Mouse (Mus musculus) myocyte (in vitro differentiated cells): ENCODE measurements around the gene Maco1. TPM values are rescaled to one million over a fixed set of nuclear protein-coding genes. Genes with fewer than 3 reads are reported as not detected.
"Not testable (repeated sequence)": the region's sequence is repeated elsewhere in the genome, so short reads cannot be mapped to it uniquely, and the experiment has no call there.

Experiments used
- H3K27me3 ChIP-seq: one replicate; pipeline ENCODE4 v1.6.1; 2011; ENCODE audit not compliant: control insufficient read depth, insufficient read depth, insufficient read length
- H3K36me3 ChIP-seq: one replicate; pipeline ENCODE4 v1.6.1; 2011; ENCODE audit not compliant: control insufficient read depth, insufficient read depth
- H3K4me2 ChIP-seq: one replicate; pipeline ENCODE4 v1.6.1; 2011; ENCODE audit warnings: low read depth, control low read depth
- H3K4me3 ChIP-seq: one replicate; pipeline ENCODE4 v1.5.1; 2011; ENCODE audit warnings: mild to moderate bottlenecking, control low read depth, moderate library complexity
- H3K79me2 ChIP-seq: one replicate; pipeline ENCODE4 v1.6.1; 2011; ENCODE audit not compliant: control insufficient read depth, insufficient read depth
- H3ac ChIP-seq: one replicate; pipeline ENCODE4 v1.6.1; 2011; ENCODE audit not compliant: control insufficient read depth, insufficient read length
- CEBPB ChIP-seq: IDR thresholded peaks from 2 replicates; pipeline ENCODE4 v1.6.1; 2011; ENCODE audit warnings: mild to moderate bottlenecking, moderate library complexity; ENCODE audit not compliant: poor library complexity, insufficient read depth, severe bottlenecking
- E2F4 ChIP-seq: IDR thresholded peaks from one replicate; pipeline ENCODE4 v1.6.1; 2011; ENCODE audit warnings: mild to moderate bottlenecking, control low read depth, moderate library complexity; ENCODE audit not compliant: insufficient read depth
- MAX ChIP-seq: IDR thresholded peaks from one replicate; pipeline ENCODE4 v1.6.1; 2011; ENCODE audit warnings: low read depth, mild to moderate bottlenecking, control low read depth
- MYOD1 ChIP-seq, 3 experiments: IDR thresholded peaks; one replicate each; pipeline ENCODE4 v1.6.1; 2011; ENCODE audit warnings: control low read depth in 2 of 3, low read depth in 2 of 3, mild to moderate bottlenecking in 2 of 3, moderate library complexity in 1 of 3; ENCODE audit not compliant: insufficient read length in 2 of 3, control insufficient read depth in 1 of 3
- MYOG ChIP-seq, 3 experiments: IDR thresholded peaks; one replicate each; pipeline ENCODE4 v1.6.1; 2011; ENCODE audit warnings: control low read depth in 2 of 3, low read depth in 2 of 3, mild to moderate bottlenecking in 2 of 3; ENCODE audit not compliant: insufficient read length in 2 of 3, control insufficient read depth in 1 of 3, insufficient read depth in 1 of 3
- POLR2A ChIP-seq: IDR thresholded peaks from one replicate; pipeline ENCODE4 v1.6.1; 2011; ENCODE audit warnings: low read depth, mild to moderate bottlenecking, control low read depth, moderate library complexity; ENCODE audit not compliant: insufficient read length
- POLR2AphosphoS2 ChIP-seq: IDR thresholded peaks from one replicate; pipeline ENCODE4 v1.6.1; 2011; ENCODE audit warnings: low read depth, control low read depth; ENCODE audit not compliant: insufficient read length
- REST ChIP-seq: IDR thresholded peaks from one replicate; pipeline ENCODE4 v1.6.1; 2011; ENCODE audit warnings: mild to moderate bottlenecking, control low read depth, moderate library complexity; ENCODE audit not compliant: insufficient read depth, insufficient read length
- SRF ChIP-seq: IDR thresholded peaks from one replicate; pipeline ENCODE4 v1.6.1; 2011; ENCODE audit warnings: low read depth; ENCODE audit not compliant: control insufficient read depth, insufficient read length
- TCF12 ChIP-seq: IDR thresholded peaks from one replicate; pipeline ENCODE4 v1.6.1; 2011; ENCODE audit warnings: mild to moderate bottlenecking, control low read depth; ENCODE audit not compliant: poor library complexity, insufficient read depth, severe bottlenecking
- TCF3 ChIP-seq: IDR thresholded peaks from one replicate; pipeline ENCODE4 v1.6.1; 2011; ENCODE audit warnings: low read depth, control low read depth; ENCODE audit not compliant: insufficient read length
- USF1 ChIP-seq: IDR thresholded peaks from one replicate; pipeline ENCODE4 v1.6.1; 2011; ENCODE audit warnings: low read depth, mild to moderate bottlenecking, control low read depth, moderate library complexity
- polyA plus RNA-seq: library from polyadenylated mRNA; unstranded; fragments of >200 nt; fragmentation: generic; extraction: Trizol; gene quantifications from one replicate; pipeline ENCODE4 v1.2.1, GENCODE M21; 2012; ENCODE audit warnings: missing spikeins

The Maco1 gene
- polyA plus RNA-seq, 1 experiment, result 19.6 TPM

DNA sequence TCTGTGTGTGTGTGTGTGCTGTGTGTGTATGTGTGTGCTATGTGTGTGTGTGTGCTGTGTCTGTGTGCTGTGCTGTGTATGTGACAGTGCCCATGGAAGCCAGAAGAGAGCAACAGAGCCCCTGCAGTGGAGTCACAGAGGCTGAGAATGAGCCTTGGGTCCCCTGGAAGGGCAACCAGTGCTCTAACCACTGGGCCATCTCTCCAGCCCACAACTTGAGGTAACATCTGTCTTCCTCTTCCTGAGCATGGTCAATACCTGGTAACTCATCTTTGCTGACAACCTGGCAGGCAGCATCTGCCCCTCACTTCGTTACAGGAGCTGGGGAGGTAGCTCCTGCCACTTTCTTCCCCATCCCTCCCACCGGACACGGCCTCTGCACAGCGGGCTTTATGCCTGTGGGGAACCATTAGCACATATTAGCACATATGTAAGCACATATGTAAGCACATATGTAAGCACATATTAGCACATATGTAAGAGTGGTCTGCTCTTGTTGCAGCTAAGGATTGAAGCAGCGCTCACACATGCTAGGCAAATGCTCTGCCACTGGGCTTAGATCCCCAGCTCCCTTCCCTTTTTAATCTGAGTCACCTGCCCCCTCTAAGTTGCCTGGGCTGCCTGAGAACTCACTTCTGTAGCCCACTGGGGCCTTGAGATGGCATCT lies 57.2 kb downstream of the Maco1 start:
- Histone ChIP-seq H3K79me2 (no peaks in the 10 kb centered on the region), H3K27me3 (no peaks in the 10 kb centered on the region), H3ac (no peak overlapping the region), H3K4me2 (no peak overlapping the region), H3K36me3 (no peaks in the 10 kb centered on the region), H3K4me3 (no peak overlapping the region)
- no peak for TF ChIP-seq POLR2AphosphoS2

DNA sequence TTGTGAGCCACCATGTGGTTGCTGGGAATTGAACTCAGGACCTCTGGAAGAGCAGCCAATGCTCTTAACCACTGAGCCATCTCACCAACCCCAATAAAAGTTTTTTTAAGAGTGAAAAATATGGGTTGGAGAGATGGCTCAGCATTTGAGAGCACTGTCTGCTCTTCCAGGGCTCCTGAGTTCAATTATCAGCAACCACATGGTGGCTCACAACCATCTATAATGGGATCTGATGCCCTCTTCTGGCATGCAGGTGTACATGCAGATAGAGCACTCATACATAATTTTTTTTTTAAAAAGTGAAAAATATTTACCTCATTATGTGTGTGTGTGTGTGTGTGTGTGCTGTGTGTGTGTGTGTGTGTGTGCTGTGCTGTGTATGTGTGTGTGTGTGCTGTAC lies 58.2 kb downstream of the Maco1 start:
- H3K36me3 ChIP-seq, H3K4me3 ChIP-seq, H3ac ChIP-seq, H3K79me2 ChIP-seq, H3K4me2 ChIP-seq, H3K27me3 ChIP-seq: not testable (repeated sequence)

DNA sequence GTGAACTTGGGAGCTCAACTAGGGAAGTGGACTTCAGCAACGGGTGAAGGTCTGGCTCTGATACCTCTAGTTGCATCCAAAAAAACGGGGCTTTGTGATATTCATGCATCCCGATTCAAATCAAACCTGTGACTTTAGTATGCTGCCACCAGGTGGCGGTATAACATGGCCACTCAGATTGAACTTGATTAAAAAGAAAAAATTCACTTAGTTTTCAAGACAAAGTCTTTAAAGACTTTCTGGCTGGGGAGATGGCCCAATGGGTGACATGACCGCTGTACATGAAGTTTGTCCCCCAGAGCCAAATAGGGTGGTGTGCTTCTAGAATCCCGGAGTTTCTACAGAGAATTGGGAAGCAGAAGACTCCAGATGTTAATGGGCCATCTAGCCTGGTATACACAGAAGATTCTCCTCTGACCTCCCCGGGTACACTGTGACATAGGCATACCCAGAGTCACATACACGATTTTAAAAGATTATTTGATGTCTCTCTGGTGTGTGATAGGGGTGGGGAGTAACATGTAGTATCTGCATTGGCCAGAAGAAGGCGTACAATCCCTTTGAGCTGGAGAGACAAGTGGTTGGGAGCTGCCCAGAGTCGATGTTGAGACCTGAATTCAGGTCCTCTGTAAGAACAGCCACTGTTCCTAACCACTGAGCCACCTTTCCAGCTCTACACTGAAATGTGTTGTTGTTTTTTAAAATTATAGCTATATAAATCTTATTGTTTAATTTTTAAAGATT lies 59.8 kb downstream of the Maco1 start:
- Histone ChIP-seq H3K79me2 (no peaks in the 10 kb centered on the region), H3ac (no peak overlapping the region), H3K27me3 (no peaks in the 10 kb centered on the region), H3K4me2 (no peak overlapping the region), H3K4me3 (no peak overlapping the region), H3K36me3 (no peaks in the 10 kb centered on the region)
- TF ChIP-seq CEBPB (no peak), SRF (no peak), POLR2AphosphoS2 (no peak), POLR2A (no peak)

DNA sequence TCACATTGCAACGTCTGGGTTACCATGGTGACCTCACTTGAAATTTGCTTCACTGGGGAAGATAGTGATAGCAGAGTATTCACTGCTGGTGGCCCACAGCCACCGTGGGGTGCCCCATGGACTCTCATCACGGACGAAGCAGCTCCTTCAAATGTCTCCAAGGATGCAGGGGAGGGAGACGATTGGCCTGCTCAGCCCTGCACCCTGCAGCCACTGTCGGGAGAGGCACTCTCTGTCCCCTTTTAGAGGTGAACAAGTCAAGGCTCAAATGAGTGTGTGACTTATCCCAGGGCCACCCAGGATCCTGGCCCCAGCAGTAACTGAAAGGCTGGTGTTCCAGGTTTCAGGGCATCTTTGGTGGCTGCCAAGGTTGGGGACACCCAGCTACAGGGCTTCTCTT lies 61.4 kb downstream of the Maco1 start:
- Histone ChIP-seq H3K27me3 (no peaks in the 10 kb centered on the region), H3K36me3 (no peaks in the 10 kb centered on the region), H3ac (no peak overlapping the region), H3K4me2 (no peak overlapping the region), H3K79me2 (no peaks in the 10 kb centered on the region), H3K4me3 (no peak overlapping the region)
- TF ChIP-seq SRF (no peak), CEBPB (no peak), POLR2AphosphoS2 (no peak)

DNA sequence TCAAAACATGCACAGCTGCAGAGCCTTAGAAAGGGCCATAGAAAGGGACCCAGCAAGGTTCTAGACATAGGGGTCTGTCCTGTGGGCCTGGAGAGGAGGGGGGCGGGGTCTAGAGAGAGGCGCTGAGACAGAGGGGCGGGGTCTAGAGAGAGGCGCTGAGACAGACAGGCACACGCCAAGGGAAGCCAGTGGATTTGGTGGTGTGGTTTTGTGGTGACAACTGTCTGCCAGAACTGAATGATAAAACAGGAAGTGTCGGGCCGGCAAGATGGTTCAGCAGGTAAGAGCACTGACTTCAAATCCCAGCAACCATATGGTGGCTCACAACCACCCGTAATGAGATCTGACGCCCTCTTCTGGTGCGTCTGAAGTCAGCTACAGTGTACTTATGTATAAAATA lies 66.2 kb downstream of the Maco1 start:
- TF ChIP-seq MYOG (IDR thresholded peaks at IDR 0.05; ENCODE audit: control insufficient read depth in 1 of 3, insufficient read depth in 1 of 3, insufficient read length in 2 of 3, low read depth in 2 of 3) (peak in 1 of 3 experiments; percentile 12), TCF3 (no peak)
- H3K79me2 ChIP-seq, result no peaks in the 10 kb centered on the region
- H3ac ChIP-seq, result no peak overlapping the region
- no peak overlapping the region for H3K4me2 ChIP-seq
- no peaks in the 10 kb centered on the region for H3K36me3 ChIP-seq
- no peak overlapping the region for H3K4me3 ChIP-seq
- no peaks in the 10 kb centered on the region for H3K27me3 ChIP-seq

DNA sequence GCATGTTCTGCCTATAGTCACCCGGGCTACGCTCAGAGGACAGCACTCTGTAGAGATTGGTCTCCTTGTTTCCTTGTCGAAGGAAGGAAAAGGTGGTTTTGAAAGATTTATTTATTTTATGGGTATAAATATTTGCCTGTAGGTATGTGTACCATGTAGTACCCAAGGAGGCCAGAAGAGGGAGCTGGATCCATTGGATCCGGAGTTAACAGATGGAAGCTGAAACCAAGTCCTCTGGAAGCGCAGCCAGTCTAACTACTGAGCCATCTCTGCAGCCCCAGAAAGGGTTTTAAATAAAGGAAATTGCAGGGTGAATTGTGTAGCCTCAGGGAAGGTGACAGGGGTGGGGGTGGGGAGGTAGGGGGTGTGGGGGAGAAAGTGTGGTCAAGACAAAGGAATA lies 68.4 kb downstream of the Maco1 start:
- no peak for TF ChIP-seq POLR2AphosphoS2
- TF ChIP-seq MYOG (IDR thresholded peaks at IDR 0.05; ENCODE audit: control insufficient read depth in 1 of 3, insufficient read depth in 1 of 3, insufficient read length in 2 of 3, low read depth in 2 of 3), result no peak
- no peak for TF ChIP-seq TCF12
- TF ChIP-seq REST, result no peak
- no peak for TF ChIP-seq POLR2A
- no peak for TF ChIP-seq TCF3
- TF ChIP-seq SRF, result no peak
- no peak for TF ChIP-seq MYOD1 (IDR thresholded peaks at IDR 0.05; ENCODE audit: control insufficient read depth in 1 of 3, insufficient read length in 2 of 3, low read depth in 2 of 3)
- TF ChIP-seq MAX, result no peak
- TF ChIP-seq USF1, result no peak
- TF ChIP-seq CEBPB, result no peak
- TF ChIP-seq E2F4, result no peak

More for the DNA sequence above, 68.4 kb downstream of the Maco1 start:
- H3K4me3 ChIP-seq, result no peak overlapping the region
- no peak overlapping the region for H3K4me2 ChIP-seq
- no peaks in the 10 kb centered on the region for H3K27me3 ChIP-seq
- no peaks in the 10 kb centered on the region for H3K36me3 ChIP-seq
- no peaks in the 10 kb centered on the region for H3K79me2 ChIP-seq
- no peak overlapping the region for H3ac ChIP-seq
